Mouse (Mus musculus): ENCODE results near the gene Gm20828.
"Not testable (repeated sequence)": the region's sequence is repeated elsewhere in the genome, so short reads cannot be mapped to it uniquely, and the experiment has no call there.

Gm20828 gene

DNA sequence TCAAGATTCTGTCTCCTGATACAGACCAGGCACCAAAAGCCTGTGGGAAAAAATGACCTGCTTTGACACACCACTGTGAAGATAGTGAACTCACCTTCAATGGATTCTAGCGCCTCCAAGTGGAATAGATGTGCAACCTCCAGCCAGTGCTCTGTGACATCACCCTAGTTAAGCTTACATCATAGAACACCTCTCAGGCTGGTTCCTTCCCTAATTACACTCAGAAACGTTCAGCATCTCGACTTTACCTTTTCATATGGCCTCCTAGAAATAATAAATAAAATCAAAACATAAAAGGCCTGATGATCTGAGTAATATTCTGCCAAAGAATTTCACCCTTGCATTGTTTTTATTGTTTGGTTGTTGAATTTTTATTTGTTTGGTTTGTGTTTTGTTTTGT lies at the start of gene Gm20828:
Gm20828 (minus strand) TSS at position 101 of the 400 bp plus-strand sequence.
- not testable (repeated sequence) for DNase-seq

Data from kidney, adult 18-20 months (tissue).